Mouse (Mus musculus) CD4-positive, CD25-positive, alpha-beta regulatory T cell, adult 2 months (primary cell): ENCODE measurements around the gene 4930539E08Rik.

Source experiments
- DNase-seq: peaks from one replicate; pipeline ENCODE4 v3.0.0-alpha.2; 2012; ENCODE audit warnings: low read depth, low spot score

4930539E08Rik gene

DNA sequence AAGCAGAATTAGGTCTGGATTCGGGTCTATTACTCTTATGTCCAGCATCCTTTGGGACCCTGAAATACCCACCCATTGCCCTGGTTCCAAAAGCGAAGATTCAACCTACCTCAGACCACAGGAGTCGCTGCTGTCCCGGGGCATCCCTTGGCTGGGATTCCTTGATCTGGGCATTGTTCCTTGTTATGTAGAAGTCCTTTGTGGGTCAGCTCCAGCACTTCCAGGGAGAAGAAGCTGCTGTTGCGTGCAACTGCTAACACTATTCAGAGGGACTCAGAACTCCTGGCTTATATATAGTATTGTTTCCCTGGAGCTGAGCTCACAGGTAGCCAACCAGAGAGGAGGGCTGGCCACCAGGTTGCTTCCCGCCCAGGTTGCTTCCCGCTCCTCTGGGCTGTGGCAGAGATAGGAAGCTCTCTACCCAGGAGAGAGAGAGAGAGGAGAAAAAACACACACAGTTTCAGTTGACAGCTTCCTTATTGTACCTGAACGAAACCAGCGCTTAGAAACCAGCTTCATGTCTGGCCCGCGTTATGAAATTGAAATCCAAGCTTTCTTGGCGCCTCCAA lies at the start of gene 4930539E08Rik:
Gene 4930539E08Rik (minus strand): TSS at position 265 of the 569 bp plus-strand sequence.
- DNase-seq: no peak

DNA sequence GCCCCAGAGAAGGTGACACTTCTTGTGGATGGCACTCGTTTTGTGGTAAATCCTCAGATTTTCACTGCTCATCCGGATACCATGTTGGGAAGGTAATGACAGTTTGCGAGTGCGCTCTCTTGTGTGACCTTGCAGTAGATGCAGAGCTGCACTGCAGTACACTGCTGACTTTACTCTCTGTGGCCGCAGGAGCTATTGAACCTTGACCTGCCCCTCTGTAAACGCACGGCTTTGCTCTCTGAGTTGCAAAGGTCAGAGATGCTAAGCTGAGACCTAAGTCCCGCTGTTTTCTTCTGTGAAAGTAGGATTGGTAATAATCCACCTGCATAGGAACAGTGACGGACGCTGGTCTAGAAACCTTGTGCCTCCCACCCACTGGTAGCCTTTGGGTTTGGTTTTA lies 46.5 kb upstream of the 4930539E08Rik start:
- DNase-seq: no peak

DNA sequence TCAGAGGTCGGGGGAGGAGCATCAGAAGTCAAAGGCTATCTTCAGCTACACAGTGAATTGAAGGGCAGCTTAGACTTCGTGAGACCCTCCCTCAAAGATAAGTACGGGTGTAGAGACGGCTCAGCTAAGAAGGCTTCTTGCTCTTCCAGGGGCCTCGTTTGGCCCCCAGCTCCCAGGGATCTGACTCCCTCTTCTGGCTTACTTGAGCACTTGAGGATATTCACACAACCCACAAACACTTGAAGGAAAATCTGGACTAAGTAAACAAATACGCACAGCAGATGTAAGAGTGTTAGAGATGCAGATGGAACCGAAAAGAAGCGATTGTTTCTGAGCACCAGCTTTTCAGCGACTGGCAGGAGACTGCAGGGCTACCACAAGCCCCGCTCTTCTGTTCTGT lies 45.5 kb upstream of the 4930539E08Rik start:
- DNase-seq: no peak

DNA sequence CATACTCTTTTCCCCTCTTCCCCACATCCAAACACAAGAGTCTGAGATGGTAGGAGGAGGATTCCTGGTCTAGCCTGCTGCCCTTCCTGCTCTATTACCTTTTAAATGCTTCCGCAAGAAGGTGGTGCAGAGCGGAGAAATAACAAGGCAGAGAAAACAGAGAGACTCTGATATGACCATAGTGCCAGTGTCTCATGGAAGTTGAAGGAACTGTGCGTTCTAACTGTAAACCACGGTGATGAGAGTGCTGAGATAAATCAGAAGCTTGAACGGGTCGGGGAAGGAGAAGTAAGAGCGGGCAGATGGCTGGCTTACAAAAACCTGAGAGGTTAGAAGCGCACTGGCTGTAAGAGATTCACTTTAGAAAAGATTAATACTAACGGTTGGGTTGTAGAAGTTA lies 39.3 kb upstream of the 4930539E08Rik start:
- no peak for DNase-seq

DNA sequence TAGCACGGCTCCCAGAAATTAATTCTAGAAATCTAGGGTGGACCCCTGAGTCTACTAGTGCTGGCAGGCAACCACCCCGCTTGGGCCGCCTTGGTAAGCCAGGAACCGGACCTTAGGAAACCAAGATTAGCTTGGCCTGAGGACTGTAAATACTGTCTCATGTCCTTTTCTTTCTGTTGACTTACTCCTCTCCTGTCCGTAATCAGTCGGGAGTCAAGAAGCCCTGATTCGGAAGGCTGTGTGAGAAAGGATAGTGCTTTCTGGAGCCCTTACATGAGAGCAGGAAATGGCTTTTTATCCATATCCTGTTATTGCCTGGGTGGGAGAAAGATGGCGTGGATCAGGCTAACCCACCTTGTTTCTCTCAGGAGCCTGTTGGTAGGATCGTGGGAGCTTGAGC lies 38.1 kb upstream of the 4930539E08Rik start:
- DNase-seq: peak; percentile 27

DNA sequence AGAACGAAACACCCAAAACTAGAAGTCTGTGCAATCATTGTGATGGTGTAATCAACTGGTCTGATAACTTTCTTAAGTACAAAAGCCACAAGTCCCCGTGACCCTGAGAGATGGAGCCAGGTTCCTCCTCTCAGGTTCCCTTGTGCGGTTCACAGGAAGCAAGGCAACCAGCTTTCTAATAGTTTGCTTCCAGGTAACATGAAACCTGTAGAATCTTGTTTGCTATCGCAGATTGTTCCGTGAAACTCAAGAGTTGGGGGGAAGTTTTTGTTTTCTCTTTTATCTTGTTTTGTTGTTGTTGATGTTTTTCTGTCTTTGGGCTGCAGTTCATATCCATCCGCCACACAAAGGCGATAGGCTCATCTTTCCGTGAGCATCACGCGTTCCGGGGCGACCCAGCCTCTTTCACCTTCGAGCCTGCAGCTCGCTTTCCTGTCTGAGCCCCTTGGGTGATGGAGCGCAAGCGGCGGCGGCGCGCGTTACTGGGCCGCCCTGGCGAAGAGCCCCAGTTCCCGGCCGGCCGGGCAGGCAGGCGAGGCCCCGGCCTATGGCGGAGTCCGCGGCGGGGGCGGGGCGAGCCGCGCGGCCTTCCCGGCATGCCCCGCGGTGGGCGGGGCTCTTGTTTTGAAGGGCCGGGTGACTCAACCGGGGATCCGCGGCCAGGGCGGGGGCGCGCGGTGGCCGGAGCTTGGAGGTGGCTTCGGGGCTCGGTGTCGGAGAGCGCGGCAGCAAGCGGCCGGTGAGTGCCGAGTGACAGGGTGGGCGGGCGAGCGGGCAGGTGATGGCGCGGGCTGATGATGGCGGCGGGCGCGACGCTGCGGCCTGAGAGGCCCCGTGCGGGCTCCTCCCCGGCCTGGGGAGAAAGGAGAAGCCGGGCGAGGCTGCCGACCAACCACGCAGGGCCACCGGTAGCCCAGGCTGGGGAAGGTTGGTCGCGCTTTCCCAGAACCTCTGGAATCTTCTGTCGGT lies 37.0 kb upstream of the 4930539E08Rik start, which contains the start of gene Kctd20:
Gene Kctd20 (plus strand): TSS at position 120 of the 969 bp plus-strand sequence.
- DNase-seq: peak; percentile 92

DNA sequence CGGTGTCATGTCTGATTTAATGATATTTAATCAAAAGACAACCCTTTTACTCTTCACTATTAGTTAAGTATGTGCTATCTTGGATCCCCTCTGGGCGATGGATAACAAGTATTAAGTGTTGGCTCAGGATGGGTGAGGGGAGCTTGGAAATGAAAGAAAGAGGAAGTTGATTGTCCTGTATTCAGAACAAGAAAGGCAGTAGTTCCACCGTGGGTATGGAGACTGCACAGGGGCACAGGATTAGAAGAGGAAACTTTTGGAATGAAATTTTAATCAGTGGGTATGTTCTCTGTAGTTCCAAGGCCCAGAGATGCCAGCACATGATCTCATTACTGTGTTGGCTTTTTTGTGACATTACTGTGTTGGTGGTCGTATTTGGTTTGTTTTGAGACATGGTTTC lies 35.6 kb upstream of the 4930539E08Rik start:
- no peak for DNase-seq

DNA sequence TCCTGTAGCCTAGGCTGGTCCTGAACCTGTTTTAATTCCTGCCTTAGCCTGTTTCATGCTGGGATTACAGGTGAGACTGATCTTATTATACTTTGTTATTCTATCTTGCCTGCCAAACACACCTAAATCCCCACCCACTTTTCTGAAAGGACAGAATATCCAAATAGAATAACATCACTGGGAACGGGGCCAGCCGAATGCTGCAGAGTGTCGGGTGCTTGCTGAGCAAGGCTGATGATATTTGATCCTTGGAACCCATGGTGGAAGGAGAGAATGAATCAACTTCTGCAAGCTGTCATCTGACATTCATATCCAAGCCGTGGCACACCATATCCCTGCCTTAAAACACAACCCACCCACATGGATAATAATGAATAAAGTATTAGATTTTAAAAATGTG lies 33.5 kb upstream of the 4930539E08Rik start:
- DNase-seq: no peak

DNA sequence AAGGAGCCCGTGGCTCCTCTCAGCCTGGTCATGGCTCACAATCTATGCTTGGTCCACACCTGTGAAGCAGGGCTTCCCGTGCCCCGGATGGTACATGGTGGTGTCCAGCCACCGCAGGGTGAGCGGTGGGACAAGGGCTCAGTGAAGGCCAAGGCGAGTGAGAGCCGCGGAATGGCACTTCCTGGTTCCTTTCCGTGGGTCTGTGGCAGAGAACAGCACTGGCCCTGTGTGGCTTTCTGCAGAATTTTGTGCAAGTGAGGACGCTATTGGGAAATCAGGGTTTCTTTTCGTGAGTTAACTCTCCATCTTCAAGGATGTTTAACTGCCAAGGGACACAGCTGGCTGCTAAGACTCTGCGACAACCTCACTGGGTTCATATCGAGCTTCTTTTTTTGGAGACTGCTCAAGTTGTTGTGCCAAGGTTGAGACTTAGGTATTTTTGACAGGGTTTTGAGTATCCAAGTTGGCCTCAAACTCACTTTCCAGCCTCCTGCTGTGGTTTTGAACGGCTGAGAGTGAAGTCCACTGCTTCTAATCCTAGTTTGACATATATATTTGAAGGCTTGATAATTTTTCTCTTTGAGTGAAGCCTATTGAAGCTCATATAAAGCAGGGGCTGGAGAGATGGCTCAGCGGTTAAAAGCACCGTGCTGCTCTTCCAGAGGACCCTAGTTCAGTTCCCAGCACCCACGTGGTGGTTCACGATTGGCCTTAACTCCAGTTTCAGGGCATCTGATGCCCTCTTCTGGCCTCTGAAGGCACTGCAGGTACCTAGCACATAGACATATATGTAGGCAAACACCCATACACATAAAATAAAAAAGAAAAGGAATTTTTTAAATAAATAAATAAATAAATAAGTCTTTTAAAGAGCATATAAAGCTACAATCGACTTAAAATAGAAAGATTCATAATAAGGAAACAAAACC lies 32.2 kb upstream of the 4930539E08Rik start:
- DNase-seq: no peak

DNA sequence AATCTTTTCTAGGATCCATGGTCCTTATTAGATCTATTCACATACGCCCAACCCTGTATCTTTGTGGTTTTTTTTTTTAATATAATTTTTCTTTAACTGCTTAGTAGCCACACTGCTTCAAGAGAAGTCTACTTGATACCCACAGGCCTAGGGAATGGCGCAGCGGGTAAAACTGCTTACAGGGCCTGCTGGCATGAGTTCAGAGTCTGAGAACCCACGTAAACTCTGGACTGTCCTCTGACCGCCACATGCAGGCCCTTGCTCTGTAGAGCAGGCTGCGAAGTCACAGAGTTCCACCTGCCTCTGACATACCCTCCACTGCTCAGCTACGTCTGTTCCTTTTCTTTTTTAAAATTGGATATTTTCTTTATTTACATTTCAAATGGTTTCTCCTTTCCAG lies 29.4 kb upstream of the 4930539E08Rik start:
- no peak for DNase-seq

DNA sequence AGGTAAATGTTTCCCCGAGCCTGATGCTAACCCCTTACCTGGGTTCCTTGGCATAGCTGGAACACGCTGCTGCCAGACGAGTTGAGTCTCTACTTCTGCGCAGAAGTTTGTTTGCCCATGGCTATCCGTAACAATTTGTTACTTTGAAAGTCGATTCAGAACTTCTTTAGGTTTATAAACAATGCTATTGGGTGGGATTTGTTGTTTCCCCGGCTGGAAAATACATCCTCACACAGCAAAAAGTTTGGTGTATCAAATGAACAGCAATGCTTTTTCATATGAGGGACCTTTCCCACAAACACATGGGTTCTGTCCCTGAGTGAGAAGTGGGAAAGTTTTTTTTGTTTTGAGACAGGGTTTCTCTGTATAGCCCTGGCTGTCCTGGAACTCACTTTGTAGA lies 28.6 kb upstream of the 4930539E08Rik start, which contains the start of gene Pxt1:
Gene Pxt1 (minus strand): TSS at position 101 of the 400 bp plus-strand sequence.
- DNase-seq: no peak

DNA sequence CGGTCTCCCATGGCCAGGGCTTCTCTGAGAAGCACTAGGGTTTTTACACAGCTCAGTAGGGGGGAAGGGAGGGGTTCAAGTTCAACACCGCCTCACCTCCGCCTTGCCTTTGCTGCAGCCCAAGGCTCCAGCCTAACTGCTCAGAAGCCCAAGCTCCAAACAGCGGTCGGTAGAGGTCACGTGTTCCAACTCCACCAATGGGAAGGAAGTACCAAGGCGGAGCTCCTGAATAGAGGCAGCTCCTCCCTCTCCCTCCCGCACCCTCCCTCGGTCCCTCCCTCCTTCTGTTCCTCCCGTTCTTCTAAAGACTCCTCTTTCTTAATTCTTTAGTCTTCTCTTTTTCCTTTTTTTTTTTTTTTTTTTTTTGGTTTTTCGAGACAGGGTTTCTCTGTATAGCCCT lies 27.0 kb upstream of the 4930539E08Rik start:
- peak; percentile 35 for DNase-seq

DNA sequence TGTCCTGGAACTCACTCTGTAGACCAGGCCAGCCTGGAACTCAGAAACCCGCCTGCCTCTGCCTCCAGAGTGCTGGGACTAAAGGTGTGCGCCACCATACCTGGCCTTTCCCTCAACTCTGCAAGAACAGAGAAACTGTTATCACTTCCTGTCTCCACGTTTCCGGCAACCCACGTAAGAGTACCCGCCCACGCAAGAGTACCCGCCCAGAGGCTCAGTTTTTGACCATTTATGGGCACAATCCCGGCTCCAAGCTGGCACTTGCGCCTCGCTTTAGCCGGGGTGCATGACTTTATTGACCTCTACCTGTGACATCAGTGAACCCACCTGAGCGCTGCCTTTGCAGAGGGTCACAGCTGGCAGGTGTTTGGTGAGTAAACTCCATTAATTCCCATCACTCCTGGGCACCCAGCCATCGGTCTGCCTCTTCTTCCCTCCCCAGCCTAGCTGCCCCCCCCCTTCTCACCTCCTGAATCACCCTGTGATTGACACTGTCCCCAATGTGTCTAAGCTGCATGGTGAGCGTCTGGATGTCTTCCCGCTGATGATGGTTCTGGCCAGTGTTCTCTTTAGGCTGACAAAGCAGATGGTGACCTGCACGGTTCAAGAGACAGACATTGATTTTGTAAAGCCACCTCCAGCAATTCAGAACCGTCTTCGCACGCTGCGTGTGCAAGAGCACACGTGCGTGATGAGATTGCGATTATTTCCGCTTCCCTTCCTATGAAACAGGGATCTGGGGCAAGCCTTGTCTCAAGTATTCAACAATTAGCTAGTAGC lies 25.8 kb upstream of the 4930539E08Rik start:
- DNase-seq: no peak

DNA sequence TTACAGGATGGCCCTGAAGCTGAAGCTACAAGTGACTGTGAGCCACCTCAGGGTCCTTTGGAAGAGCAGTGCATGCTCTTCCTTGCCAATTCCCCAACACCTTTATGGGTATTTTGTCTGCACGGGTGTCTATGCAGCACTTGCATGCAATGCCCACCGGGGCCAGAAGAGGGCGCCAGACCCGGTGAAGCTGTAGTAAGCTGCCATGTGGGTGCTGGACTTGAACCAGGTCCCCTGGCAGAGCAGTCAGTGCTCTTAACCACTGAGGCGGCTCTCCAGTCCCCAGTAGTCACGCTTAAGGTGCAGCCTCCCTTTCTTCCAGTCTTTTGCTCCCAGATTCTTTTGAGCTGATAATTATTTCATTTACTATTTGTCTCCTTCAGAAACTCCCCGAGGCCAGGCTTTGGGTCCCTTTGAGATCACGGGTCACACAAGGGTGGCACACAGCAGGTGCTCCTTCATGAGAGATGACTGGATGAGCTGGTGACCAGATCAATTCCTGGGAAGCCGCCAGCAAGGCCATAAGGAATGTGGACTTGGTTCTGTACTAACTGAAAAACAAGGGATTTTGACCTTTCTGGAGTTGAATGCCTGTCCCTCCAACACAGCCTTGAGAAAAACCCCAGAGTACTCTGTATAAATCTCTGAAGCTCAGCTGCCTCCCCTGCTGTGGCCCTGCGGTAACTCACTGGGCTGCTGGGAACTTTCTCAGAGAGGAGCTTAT lies 21.7 kb upstream of the 4930539E08Rik start:
- DNase-seq: peak; percentile 79

DNA sequence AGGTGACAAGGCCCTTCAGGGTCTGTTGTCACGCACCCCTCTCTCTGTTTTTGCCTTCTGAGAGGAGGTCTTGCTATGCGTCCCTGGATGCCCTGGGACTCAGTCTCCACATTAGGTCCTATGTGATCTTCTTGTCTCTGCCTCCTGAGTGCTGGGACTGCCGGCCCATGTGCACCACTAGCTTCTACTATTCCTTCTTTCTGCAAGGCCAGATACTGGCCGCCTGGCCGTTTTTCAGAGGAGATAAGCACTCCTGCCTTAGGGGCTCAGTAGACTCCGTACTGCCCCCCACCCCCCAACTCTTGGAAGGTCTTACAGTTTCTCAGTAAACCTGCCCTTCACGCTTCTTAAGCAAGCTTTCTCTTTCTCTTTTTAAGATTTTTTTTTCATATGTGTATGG lies 21.0 kb upstream of the 4930539E08Rik start:
- DNase-seq: no peak

DNA sequence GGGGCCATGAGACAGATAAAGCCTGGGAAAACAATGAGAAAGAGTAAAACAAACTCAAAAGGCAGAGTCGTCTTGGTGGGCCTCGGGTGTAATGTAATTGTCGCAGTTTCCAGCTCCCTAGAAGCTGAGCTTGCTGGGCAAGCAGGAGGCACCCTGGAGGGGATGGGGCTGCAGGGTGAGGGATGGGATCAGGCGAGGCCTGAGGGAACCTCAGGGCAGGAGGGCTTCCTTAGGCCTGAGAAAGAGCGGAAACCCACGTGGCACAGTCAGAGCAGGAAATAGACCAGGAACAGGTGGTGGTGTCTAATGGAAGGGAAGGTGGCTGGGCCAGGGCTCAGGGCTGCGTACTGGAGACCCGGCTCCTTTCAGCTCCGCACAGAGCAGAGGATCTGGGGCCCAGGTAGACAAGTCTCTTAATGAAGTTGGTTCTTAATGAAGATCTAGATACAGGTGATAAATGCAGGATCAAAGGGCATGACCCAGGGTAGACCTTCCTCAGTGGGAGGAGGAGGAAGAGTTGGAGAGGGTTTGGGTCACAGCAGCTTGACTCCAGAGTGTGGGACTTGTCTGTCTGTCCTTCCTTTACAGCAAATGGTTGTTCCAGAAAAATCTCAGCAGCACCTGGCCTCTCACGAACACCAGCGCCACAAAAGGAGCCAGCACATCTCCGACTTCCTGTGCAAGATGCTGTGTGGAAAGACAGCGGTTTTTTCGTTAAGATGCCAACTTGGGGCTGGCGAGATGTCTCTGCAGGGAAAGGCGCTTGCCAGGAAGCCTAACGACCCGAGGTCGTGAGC lies 19.2 kb upstream of the 4930539E08Rik start:
- DNase-seq: no peak

DNA sequence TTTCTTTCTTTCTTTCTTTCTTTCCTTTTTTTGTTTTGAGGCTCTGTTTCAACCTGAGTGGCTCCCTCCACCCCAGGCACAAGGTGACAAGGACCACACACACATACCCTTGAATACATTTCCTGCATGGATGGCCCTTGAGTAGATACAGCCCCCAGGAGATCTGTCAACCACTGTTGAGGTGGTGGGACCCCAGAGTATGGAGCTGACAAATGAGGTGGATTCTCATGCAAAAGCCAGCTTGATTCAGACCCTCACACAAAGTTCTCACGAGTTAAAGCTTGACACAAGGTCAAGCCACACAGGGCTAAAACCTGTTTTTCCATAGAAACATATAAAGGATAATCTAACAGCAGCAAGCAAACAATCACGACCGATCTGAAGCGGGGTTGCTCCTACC lies 17.1 kb upstream of the 4930539E08Rik start:
- no peak for DNase-seq

DNA sequence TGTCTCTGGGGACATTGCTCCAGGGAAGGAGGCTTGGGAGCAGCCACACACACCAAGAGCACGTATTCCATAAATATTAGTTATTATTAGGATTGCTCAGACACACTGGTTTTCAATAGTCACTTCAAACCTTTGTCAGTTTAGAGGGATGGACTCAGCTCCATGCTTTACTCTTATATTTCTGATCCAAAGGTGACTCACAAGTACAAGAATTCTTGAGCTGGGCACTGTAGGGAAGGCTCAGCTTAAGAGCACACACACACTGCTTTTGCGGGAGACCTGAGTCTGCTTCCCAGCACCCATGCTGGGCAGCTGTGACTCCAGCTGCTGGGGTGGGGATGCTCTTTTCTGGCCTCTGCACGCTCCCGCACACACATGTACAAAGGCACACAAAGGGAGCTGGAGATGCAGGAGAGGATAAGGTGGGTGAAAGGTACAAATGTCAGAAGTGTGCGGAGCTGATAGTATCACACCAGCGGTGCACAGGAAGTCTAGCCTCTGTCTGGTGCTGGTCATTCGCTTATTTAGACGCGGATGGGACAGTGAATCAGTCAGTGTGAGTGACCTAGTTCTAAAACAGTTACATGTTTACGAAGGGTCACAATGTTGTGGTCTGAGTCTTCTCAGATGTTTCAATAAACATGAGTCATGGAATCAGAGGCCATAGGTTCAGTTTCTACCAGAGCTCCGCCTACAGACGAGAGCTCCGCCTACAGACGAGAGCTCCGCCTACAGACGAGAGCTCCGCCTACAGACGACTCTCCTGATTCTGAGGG lies 16.5 kb upstream of the 4930539E08Rik start:
- no peak for DNase-seq
